Mouse (Mus musculus) MN1 (cell line): ENCODE results near the gene Il27ra.

ENCODE experiments used
- DNase-seq: peaks from one replicate; pipeline ENCODE4 v3.0.0-alpha.2; 2016; ENCODE audit warnings: low spot score

Il27ra gene

GRCm38 (mm10) chr8:84065457-84066072, 23.2 kb upstream of the Il27ra start:
- no peak for DNase-seq

- no peak for DNase-seq
Measured at GRCm38 (mm10) chr8:84065037-84065436, 22.6 kb upstream of the Il27ra start, which contains the start of gene Gm10643. Gene Gm10643, minus strand, starts transcription at chr8:84065137.

- no peak for DNase-seq
Measured at GRCm38 (mm10) chr8:84063861-84064610, 21.6 kb upstream of the Il27ra start.

- DNase-seq = no peak
Measured at GRCm38 (mm10) chr8:84060245-84060644, 17.9 kb upstream of the Il27ra start.

- no peak for DNase-seq
Measured at GRCm38 (mm10) chr8:84059226-84059625, 16.8 kb upstream of the Il27ra start.

GRCm38 (mm10) chr8:84057827-84058226, 15.4 kb upstream of the Il27ra start:
- DNase-seq = no peak

GRCm38 (mm10) chr8:84053229-84053628, 10.8 kb upstream of the Il27ra start:
- DNase-seq = no peak

- DNase-seq = peak; percentile 54
Measured at GRCm38 (mm10) chr8:84052746-84053145, 10.4 kb upstream of the Il27ra start.

GRCm38 (mm10) chr8:84048171-84048570, 5.8 kb upstream of the Il27ra start:
- DNase-seq = no peak

GRCm38 (mm10) chr8:84046505-84046904, 4.1 kb upstream of the Il27ra start:
- DNase-seq = no peak

GRCm38 (mm10) chr8:84044900-84045299, 2.5 kb upstream of the Il27ra start, which contains the start of gene Rln3:
Gene Rln3, minus strand, starts transcription at chr8:84045000.
- no peak for DNase-seq

- DNase-seq = no peak
Measured at GRCm38 (mm10) chr8:84044103-84044502, 1.7 kb upstream of the Il27ra start.

GRCm38 (mm10) chr8:84042948-84043342, 556 bp upstream of the Il27ra start:
- DNase-seq = peak; percentile 30

GRCm38 (mm10) chr8:84039050-84039449, 3.3 kb downstream of the Il27ra start:
- DNase-seq = peak; percentile 77

GRCm38 (mm10) chr8:84038015-84038414, 4.4 kb downstream of the Il27ra start:
- no peak for DNase-seq

- no peak for DNase-seq
Measured at GRCm38 (mm10) chr8:84032777-84033176, 9.6 kb downstream of the Il27ra start.

- no peak for DNase-seq
Measured at GRCm38 (mm10) chr8:84029272-84029671, 13.1 kb downstream of the Il27ra start.

GRCm38 (mm10) chr8:84027449-84027848, 14.9 kb downstream of the Il27ra start:
- DNase-seq = no peak

GRCm38 (mm10) chr8:84025863-84026262, 16.5 kb downstream of the Il27ra start:
- DNase-seq = no peak

GRCm38 (mm10) chr8:84024171-84024570, 18.2 kb downstream of the Il27ra start:
- DNase-seq = peak; percentile 52

- no peak for DNase-seq
Measured at GRCm38 (mm10) chr8:84023631-84024030, 18.8 kb downstream of the Il27ra start.

- peak; percentile 72 for DNase-seq
Measured at GRCm38 (mm10) chr8:84023085-84023484, 19.3 kb downstream of the Il27ra start.

- no peak for DNase-seq
Measured at GRCm38 (mm10) chr8:84021569-84021968, 20.8 kb downstream of the Il27ra start.

GRCm38 (mm10) chr8:84021096-84021495, 21.3 kb downstream of the Il27ra start, which contains the start of gene Palm3:
Gene Palm3, plus strand, starts transcription at chr8:84021471.
- no peak for DNase-seq
